Mouse (Mus musculus) cerebellum, postnatal 36 days (tissue): ENCODE measurements around the gene Maats1.

Source experiments
- DNase-seq, 2 experiments: peaks; one replicate each; pipeline ENCODE4 v3.0.0; 2021 to 2022; ENCODE audit warnings: mixed read lengths in 2 of 2

Maats1 gene

GRCm38 (mm10) chr16:38288851-38289250 lies 53.1 kb downstream of the Maats1 start:
- DNase-seq, result no peak

DNA sequence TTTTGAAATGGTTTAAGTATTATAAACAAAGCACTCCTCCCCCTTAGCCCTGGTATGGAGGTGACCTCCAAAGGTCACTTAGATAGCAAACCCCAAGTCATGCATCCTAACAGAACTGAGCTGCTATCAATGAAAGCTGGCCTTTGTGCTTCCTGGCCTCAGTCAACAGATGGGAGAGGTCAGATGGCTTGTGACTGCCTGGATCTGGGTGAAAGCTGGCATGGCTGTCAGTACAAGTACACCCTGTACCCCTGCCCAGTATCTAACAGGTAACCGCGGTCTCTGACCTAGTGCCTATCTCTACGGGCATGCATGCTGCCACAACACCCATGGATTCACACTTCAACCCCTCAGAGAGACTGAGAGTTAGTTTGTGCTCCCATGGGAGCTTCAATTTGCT lies 54.2 kb downstream of the Maats1 start:
- no peak for DNase-seq

DNA sequence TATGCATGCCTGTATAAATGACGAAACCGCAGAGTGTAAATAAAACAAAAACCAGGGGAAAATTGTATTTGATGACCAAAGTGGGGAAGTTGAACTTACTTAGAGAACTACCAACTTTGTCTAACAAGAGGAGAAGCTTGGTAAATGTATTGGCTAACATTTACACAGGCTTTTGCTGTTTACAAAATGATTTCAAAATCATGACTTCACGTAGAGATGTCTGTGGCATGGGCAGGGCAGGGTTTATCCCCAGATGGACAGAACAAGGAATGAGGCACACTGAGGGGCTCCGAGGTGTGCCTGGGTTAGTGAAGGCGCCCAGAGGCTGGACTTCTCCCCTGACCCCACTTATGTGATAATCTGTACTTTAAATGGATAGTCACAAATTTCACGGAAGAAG lies 54.6 kb downstream of the Maats1 start:
- no peak for DNase-seq

DNA sequence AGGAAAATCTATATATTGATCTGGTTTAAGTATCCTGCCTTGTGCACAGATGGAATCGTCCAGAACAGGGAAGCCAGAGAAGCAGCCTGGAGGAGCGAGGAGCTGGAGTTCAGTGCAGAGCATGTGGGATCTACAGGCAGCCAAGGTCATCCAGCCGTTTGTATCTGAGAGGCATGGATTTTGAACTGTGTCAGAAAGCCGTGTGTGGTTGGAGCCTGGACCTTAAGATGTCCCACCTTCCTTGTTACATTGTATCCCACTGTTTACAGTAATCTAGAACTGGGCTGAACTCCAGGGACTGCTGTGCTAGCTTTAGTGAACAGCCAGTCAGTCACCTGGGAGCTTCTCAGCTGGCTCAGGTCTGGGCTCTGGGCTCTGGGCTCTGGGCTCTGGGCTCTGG lies 55.4 kb downstream of the Maats1 start:
- DNase-seq, result no peak

GRCm38 (mm10) chr16:38285801-38286200 lies 56.1 kb downstream of the Maats1 start:
- DNase-seq, result no peak

- DNase-seq, result no peak
Measured at GRCm38 (mm10) chr16:38283300-38283699, 58.6 kb downstream of the Maats1 start.

DNA sequence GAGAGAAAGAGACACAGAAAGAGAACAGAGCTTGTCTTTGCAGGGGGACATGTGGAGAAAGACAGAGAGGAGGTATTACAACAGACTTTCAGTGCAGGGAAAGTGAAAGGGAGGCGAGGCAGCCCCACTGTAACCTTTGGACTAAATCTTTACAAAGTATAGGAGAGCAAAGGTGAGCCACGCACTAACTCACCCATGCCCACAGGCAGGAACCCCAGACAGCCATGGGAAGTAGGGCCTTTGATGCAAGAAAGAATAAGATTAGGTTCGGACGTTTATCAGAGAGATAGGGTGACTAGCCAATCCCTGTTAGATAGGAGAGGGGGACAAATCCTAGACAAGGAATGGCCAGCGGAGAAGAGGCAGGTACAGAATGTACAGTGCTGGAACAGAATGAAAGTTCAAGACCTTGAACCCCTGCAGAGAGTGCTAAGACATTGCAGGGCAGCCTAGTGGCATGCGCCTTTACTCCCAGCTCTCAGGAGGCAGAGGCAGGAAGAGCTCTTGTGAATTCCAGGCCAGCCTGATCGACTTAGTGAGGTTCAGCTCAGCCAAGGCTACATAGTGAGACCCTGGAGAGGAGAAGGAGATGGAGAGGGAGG lies 59.3 kb downstream of the Maats1 start:
- no peak for DNase-seq

DNA sequence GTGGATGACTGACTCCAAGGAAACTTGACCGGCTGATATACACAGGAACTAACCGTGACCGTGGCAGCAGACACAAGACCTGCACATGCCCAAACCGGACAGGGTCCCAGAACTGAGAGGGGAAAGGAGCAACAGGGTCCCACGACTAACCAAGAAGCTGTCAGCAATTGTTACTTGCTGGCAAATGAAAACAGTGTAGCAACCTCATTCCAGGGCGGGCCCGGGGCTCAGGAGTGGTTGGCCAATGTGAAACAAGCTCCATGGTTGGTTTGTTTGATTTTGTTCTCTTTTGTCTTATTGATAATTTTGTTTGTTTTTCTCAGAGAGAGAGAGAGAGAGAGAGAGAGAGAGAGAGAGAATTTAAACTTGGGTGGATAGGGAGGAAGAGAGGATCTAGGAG lies 61.0 kb downstream of the Maats1 start:
- DNase-seq, result no peak

DNA sequence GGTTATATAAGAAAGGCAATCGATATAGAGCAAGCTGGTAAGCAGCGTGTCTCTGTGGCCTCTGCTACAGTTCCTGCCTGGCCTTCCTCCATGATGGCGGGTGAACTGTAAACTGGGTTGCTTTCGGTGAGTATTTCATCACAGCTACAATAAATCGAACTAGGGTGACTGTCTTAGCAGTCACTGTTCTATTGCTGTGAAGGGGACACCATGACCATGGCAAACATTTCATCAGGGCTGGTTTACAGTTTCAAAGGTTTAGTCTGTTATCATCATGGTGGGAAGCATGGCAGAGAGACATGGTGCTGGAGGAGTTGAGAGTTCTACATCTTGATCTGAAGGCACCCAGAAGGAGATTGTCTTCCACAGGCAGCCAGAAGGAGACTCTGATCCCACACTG lies 62.1 kb downstream of the Maats1 start:
- no peak for DNase-seq

DNA sequence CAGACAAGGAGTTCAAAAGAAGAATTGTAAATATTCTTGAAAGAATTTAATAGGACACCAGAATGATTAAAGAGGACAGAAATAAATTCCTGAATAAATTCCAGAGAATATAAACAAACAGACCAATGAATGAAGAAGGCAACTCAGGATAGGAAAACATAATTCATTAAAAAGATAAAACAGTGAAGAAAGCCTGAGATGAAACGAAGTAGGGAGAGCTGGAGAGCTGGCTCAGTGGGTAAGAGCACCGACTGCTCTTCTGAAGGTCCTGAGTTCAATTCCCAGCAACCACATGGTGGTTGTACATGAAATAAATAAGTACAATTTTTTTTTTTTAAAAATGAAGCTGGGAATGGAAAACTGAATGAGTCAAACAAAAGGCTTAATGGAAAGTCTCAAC lies 67.2 kb downstream of the Maats1 start:
- DNase-seq, result no peak

DNA sequence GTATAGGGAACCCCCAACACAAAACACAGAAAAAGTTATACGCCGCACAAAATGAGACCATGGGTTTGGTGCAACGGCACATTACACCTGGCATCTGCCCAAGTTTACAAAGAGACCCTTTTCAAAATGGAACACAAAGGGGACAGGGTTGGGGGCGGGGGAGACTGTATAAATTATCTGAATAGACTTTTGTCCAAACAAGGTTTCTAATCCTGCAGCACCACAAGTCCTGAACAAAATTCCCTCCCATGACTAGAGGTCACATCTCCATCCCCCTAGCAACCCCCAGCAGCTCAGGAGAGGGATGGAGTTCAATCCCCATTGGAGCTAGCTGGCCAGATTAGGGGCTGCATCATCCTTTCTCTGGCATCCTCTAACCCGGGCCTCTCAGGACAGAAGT lies 69.5 kb downstream of the Maats1 start:
- no peak for DNase-seq

GRCm38 (mm10) chr16:38271601-38272000 lies 70.3 kb downstream of the Maats1 start:
- DNase-seq, result no peak

GRCm38 (mm10) chr16:38255927-38256326 lies 86.0 kb downstream of the Maats1 start:
- no peak for DNase-seq

DNA sequence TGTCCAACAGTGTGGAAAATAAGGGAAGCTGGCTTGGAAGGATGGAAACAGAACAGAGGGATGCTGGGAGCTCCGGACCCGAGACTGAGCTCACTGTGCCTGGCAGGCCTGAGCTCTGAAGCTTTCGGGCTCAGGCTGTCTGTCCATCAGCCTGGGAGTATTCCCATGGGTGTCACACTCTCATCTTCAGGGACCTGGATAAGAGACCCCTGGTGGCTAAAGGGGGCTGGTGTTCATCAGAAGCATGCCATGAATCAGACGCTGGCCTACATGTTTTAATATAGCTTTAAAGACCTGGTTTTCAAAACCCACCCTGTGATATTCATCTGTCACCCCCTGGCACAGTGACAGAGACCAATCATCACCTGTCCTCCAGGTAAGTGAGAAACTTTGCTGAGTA lies 86.8 kb downstream of the Maats1 start:
- no peak for DNase-seq

DNA sequence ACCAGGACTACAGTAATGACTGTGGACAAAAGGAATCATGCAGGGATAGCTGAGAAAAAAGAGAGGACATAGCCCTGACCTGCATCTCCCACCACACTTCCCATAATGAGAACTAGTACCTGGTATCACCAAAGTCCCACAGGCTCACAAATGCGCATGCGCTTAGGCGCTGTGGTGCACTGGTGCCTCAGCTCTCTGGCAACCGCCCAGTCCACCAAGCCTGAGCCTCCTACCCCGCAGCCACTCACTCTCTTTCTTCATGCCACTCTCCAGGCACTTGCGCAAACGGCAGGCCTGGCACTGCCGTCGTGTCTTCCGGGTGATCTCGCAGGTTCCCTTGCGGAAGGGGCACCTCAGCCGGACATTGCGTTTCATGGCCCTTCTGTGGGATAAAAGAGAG lies 87.9 kb downstream of the Maats1 start:
- no peak for DNase-seq

GRCm38 (mm10) chr16:38250467-38250866 lies 91.5 kb downstream of the Maats1 start:
- no peak for DNase-seq

GRCm38 (mm10) chr16:38248331-38248961 lies 93.5 kb downstream of the Maats1 start:
- DNase-seq, result no peak
